Mouse (Mus musculus) neural tube, embryonic 11.5 days (tissue): ENCODE data around the gene Coro2b. TPM values are rescaled to one million over a fixed set of nuclear protein-coding genes. Genes with fewer than 3 reads are reported as not detected.

Experiments used
- ATAC-seq: fragments of 200-750 bp; cut with Nextera tagmentation; 2 replicates; pipeline ENCODE4 v1.8.0; 2017; ENCODE audit warnings: moderate number of reproducible peaks, mild to moderate bottlenecking, moderate TSS enrichment, moderate library complexity; ENCODE audit not compliant: insufficient read depth, low FRiP score, low TSS enrichment
- DNase-seq: peaks from one replicate; pipeline ENCODE4 v3.0.0-alpha.2; 2015; ENCODE audit warnings: low spot score
- H3K27ac ChIP-seq: fragments of 300-500 bp; sonication (generic); 2 replicates; pipeline ENCODE4 v1.5.1; 2014; ENCODE audit warnings: low read depth, mild to moderate bottlenecking, low read length
- H3K27me3 ChIP-seq: fragments of 300-500 bp; sonication (generic); 2 replicates; pipeline ENCODE4 v1.6.1; 2014; ENCODE audit warnings: mild to moderate bottlenecking, low read length, mixed read lengths; ENCODE audit not compliant: control insufficient read depth, insufficient read depth
- H3K36me3 ChIP-seq: fragments of 300-500 bp; sonication (generic); 2 replicates; pipeline ENCODE4 v1.6.1; 2014; ENCODE audit warnings: mild to moderate bottlenecking, low read length, moderate library complexity, mixed read lengths; ENCODE audit not compliant: control insufficient read depth, insufficient read depth
- H3K4me1 ChIP-seq: fragments of 300-500 bp; sonication (generic); 2 replicates; pipeline ENCODE4 v1.6.1; 2014; ENCODE audit warnings: low read length, mixed read lengths; ENCODE audit not compliant: control insufficient read depth, insufficient read depth
- H3K4me2 ChIP-seq: fragments of 300-500 bp; sonication (generic); 2 replicates; pipeline ENCODE4 v1.6.1; 2014; ENCODE audit warnings: low read depth, mild to moderate bottlenecking, moderate library complexity
- H3K4me3 ChIP-seq: fragments of 300-500 bp; sonication (generic); 2 replicates; pipeline ENCODE4 v1.5.1; 2014; ENCODE audit warnings: low read depth, low read length
- H3K9ac ChIP-seq: fragments of 300-500 bp; sonication (generic); 2 replicates; pipeline ENCODE4 v1.6.1; 2014; ENCODE audit warnings: mild to moderate bottlenecking, low read length
- H3K9me3 ChIP-seq: fragments of 300-500 bp; sonication (generic); 2 replicates; pipeline ENCODE4 v1.6.1; 2016; ENCODE audit warnings: low read length; ENCODE audit not compliant: control insufficient read depth
- WGBS: fragments of 180-500 bp; shearing (Covaris S2); extraction: QIAGEN DNeasy Blood & Tissue Kit; methylation state at CpG from one replicate; pipeline ENCODE4 v1.1.7; 2014; 5-methylcytosine and 5-hydroxymethylcytosine counted together
- polyA plus RNA-seq: library from polyadenylated mRNA; unstranded; fragments of >200 nt; fragmentation: Nextera tagmentation; extraction: Ambion mirVana; gene quantifications from 2 replicates; pipeline ENCODE4 v1.2.1, GENCODE M21; 2014

Gene Coro2b
- polyA plus RNA-seq, 1 experiment from 2014 or later: 23.7 TPM

- ATAC-seq (no peak), DNase-seq (peak; percentile 33)
- WGBS: 20% methylated on average over 15 of the region's 15 CpGs
- no peak overlapping the region for H3K4me2 ChIP-seq
- no peaks in the 10 kb centered on the region for H3K27me3 ChIP-seq
- no peaks in the 10 kb centered on the region for H3K9me3 ChIP-seq
- no peak overlapping the region for H3K4me3 ChIP-seq
- H3K9ac ChIP-seq: no peak overlapping the region
- peaks cover 41% of the 10 kb centered on the region for H3K4me1 ChIP-seq
- no peak overlapping the region for H3K27ac ChIP-seq
- no peaks in the 10 kb centered on the region for H3K36me3 ChIP-seq
These were observed 13.9 kb downstream of the Coro2b start for GRCm38 (mm10) chr9:62522791-62523471.

DNA sequence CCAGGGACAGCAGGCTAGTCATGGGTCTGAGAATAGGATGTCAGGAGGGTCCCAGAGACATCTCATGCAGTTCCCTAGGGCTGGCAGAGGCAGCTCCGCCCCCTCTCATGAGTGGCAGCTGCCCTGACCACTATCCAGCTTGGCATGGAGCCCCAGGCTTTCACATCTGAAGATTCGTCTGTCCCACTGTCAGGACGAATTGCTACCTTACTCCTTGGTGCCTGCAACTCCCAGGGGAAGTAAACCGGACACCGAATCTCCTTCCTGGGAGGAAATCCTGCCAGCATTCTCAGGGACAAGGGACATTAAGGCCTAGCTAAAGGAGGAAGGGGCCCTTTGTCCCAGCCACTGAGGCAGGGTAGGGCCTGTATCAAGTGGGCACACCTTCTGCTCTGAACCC is 14.6 kb downstream of the Coro2b start:
- no peaks in the 10 kb centered on the region for H3K36me3 ChIP-seq
- DNase-seq: no peak
- H3K9ac ChIP-seq: no peak overlapping the region
- no peaks in the 10 kb centered on the region for H3K9me3 ChIP-seq
- H3K4me3 ChIP-seq: no peak overlapping the region
- H3K4me2 ChIP-seq: no peak overlapping the region
- ATAC-seq: no peak
- no peaks in the 10 kb centered on the region for H3K27me3 ChIP-seq
- peaks cover 41% of the 10 kb centered on the region for H3K4me1 ChIP-seq
- 0 out of 2 replicates have a peak overlapping the region, but pooled peaks have one; percentile 34 for H3K27ac ChIP-seq
- WGBS: 60% methylated on average over 5 of the region's 5 CpGs

DNA sequence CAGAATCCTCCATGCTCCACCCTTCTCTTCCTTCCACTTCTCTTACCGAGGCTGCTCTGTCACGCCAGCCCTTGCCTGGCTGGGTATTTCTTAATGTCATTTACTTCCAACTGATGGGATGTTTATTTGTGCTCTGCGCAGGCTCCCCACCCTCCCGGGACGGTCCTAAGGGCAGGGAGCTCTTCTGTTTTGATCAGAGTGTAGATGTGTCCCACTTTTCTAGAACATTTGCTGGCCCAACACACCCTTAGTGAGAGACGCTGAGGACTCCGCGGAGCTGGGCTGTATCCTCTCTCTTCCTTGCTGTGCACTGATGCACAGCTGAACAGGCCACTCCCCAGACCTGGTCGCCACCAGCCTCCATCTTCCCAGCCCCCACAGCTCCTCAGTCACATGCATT is 15.3 kb downstream of the Coro2b start:
- WGBS: 60% methylated on average over 9 of the region's 9 CpGs
- Histone ChIP-seq H3K4me2 (no peak overlapping the region), H3K36me3 (no peaks in the 10 kb centered on the region), H3K9ac (no peak overlapping the region), H3K4me1 (peaks cover 40% of the 10 kb centered on the region), H3K9me3 (no peaks in the 10 kb centered on the region), H3K4me3 (no peak overlapping the region), H3K27me3 (no peaks in the 10 kb centered on the region), H3K27ac (peak overlapping the region; percentile 29)
- DNase-seq (no peak), ATAC-seq (no peak)

- H3K27ac ChIP-seq: peak overlapping the region; percentile 29; the same call in 1 of the 2 replicates
- no peak overlapping the region for H3K4me2 ChIP-seq
- no peaks in the 10 kb centered on the region for H3K9me3 ChIP-seq
- peak overlapping the region; percentile 10; the same call in 1 of the 2 replicates for H3K9ac ChIP-seq
- H3K27me3 ChIP-seq: no peaks in the 10 kb centered on the region
- H3K36me3 ChIP-seq: no peaks in the 10 kb centered on the region
- H3K4me1 ChIP-seq: peaks cover 36% of the 10 kb centered on the region
- DNase-seq: no peak
- H3K4me3 ChIP-seq: no peak overlapping the region
- 69% methylated on average over 9 of the region's 9 CpGs for WGBS
- ATAC-seq: no peak
These were observed 15.9 kb downstream of the Coro2b start for GRCm38 (mm10) chr9:62520933-62521332.

- DNase-seq (no peak), ATAC-seq (no peak)
- Histone ChIP-seq H3K9me3 (no peaks in the 10 kb centered on the region), H3K4me2 (no peak overlapping the region), H3K4me3 (no peak overlapping the region), H3K9ac (no peak overlapping the region), H3K4me1 (peaks cover 33% of the 10 kb centered on the region), H3K36me3 (no peaks in the 10 kb centered on the region), H3K27ac (peak overlapping the region; percentile 14; the same call in 1 of the 2 replicates), H3K27me3 (no peaks in the 10 kb centered on the region)
- WGBS: 74% methylated on average over 15 of the region's 15 CpGs
These were observed 16.9 kb downstream of the Coro2b start for GRCm38 (mm10) chr9:62519787-62520503.

GRCm38 (mm10) chr9:62519334-62519733 is 17.5 kb downstream of the Coro2b start:
- peaks cover 30% of the 10 kb centered on the region for H3K4me1 ChIP-seq
- ATAC-seq: no peak

GRCm38 (mm10) chr9:62518572-62518971 is 18.3 kb downstream of the Coro2b start:
- 39% methylated on average over 4 of the region's 4 CpGs for WGBS

More at GRCm38 (mm10) chr9:62519334-62519733, 17.5 kb downstream of the Coro2b start:
- 85% methylated on average over 10 of the region's 10 CpGs for WGBS
- no peak for DNase-seq
- Histone ChIP-seq H3K36me3 (no peaks in the 10 kb centered on the region), H3K4me3 (no peak overlapping the region), H3K9ac (no peak overlapping the region), H3K9me3 (no peaks in the 10 kb centered on the region), H3K27ac (no peak overlapping the region), H3K27me3 (no peaks in the 10 kb centered on the region), H3K4me2 (no peak overlapping the region)

GRCm38 (mm10) chr9:62517112-62517957 is 19.5 kb downstream of the Coro2b start:
- Histone ChIP-seq H3K4me1 (peaks cover 20% of the 10 kb centered on the region), H3K36me3 (no peaks in the 10 kb centered on the region), H3K9ac (no peak overlapping the region), H3K4me3 (no peak overlapping the region), H3K27me3 (no peaks in the 10 kb centered on the region), H3K4me2 (no peak overlapping the region), H3K9me3 (no peaks in the 10 kb centered on the region), H3K27ac (no peak overlapping the region)
- no peak for ATAC-seq
- WGBS: 61% methylated on average over 6 of the region's 6 CpGs
- no peak for DNase-seq

More at GRCm38 (mm10) chr9:62518572-62518971, 18.3 kb downstream of the Coro2b start:
- Histone ChIP-seq H3K4me3 (no peak overlapping the region), H3K4me2 (no peak overlapping the region), H3K27me3 (no peaks in the 10 kb centered on the region), H3K9ac (no peak overlapping the region), H3K27ac (no peak overlapping the region), H3K4me1 (peaks cover 29% of the 10 kb centered on the region), H3K9me3 (no peaks in the 10 kb centered on the region), H3K36me3 (no peaks in the 10 kb centered on the region)
- ATAC-seq (no peak), DNase-seq (peak; percentile 44)
